Mouse (Mus musculus) liver, embryonic 12.5 days (tissue): Measurements from ENCODE around the gene Ckap2. TPM values are rescaled to one million over a fixed set of nuclear protein-coding genes. Genes with fewer than 3 reads are reported as not detected.

Experiments used
- ATAC-seq: fragments of 200-750 bp; cut with Nextera tagmentation; 2 replicates; pipeline ENCODE4 v1.8.0; 2017; ENCODE audit warnings: moderate number of reproducible peaks, mild to moderate bottlenecking, moderate library complexity
- H3K27ac ChIP-seq: fragments of 300-500 bp; sonication (generic); 2 replicates; pipeline ENCODE4 v1.5.1; 2016; ENCODE audit warnings: mild to moderate bottlenecking
- H3K27me3 ChIP-seq: fragments of 300-500 bp; sonication (generic); replicated peaks from 2 replicates; pipeline ENCODE4 v1.6.1; 2016; ENCODE audit warnings: mild to moderate bottlenecking, moderate library complexity
- H3K36me3 ChIP-seq: fragments of 300-500 bp; sonication (generic); 2 replicates; pipeline ENCODE4 v1.6.1; 2016; ENCODE audit warnings: mild to moderate bottlenecking, moderate library complexity
- H3K4me1 ChIP-seq: fragments of 300-500 bp; sonication (generic); 2 replicates; pipeline ENCODE4 v1.6.1; 2016
- H3K4me2 ChIP-seq: fragments of 300-500 bp; sonication (generic); 2 replicates; pipeline ENCODE4 v1.6.1; 2016; ENCODE audit warnings: mild to moderate bottlenecking, moderate library complexity
- H3K4me3 ChIP-seq: fragments of 300-500 bp; sonication (generic); 2 replicates; pipeline ENCODE4 v1.5.1; 2016; ENCODE audit warnings: mild to moderate bottlenecking, moderate library complexity
- H3K9ac ChIP-seq: fragments of 300-500 bp; sonication (generic); 2 replicates; pipeline ENCODE4 v1.6.1; 2016; ENCODE audit warnings: mild to moderate bottlenecking, moderate library complexity
- H3K9me3 ChIP-seq: fragments of 300-500 bp; sonication (generic); replicated peaks from 2 replicates; pipeline ENCODE4 v1.6.1; 2016; ENCODE audit warnings: mild to moderate bottlenecking, moderate library complexity
- WGBS: fragments of 180-500 bp; shearing (Covaris S2); methylation state at CpG from one replicate; pipeline ENCODE4 v1.1.7; 2016; ENCODE audit not compliant: insufficient replicate concordance; 5-methylcytosine and 5-hydroxymethylcytosine counted together
- polyA plus RNA-seq: library from polyadenylated mRNA; unstranded; fragments of >200 nt; fragmentation: Nextera tagmentation; extraction: Ambion mirVana; gene quantifications from 2 replicates; pipeline ENCODE4 v1.2.1, GENCODE M21; 2016

Gene Ckap2
- polyA plus RNA-seq, 1 experiment from 2014 or later: 27.3 TPM

DNA sequence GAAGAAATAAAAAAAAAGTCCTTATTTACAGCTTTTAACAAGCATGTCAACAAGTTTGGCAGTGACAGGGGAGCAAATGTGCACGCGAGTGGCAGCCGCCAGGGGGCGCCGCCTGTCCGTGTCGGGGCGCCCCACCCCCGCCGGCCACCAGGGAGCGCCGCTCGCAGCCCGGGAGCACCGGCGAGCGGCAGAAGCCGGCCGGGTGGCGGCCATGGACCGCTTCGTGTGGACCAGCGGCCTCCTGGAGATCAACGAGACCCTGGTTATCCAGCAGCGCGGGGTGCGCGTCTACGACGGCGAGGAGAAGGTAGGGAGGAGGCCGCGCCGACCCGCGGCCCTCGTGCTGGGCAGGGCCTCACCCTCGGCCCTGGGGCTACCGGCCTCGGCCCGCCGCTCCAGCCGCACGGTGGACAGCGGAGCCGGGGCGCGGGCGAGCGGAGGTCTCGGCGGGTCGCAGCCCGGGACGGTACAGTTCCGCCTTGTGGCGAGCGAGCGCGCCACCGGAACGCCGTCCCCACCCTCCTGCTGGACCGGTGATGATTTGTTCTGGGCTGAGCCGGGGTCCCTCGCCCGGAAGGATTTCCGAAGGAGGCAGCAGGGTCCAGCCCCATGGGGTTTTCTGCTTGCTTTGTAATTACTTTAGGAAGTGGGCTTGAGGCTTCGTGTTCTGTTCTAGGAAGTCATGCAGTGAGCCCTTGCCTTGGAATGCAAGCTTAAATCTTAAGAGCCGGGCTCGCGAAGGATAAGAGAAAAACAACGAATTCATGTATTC is 7.2 kb upstream of the Ckap2 start, which contains the start of gene Vps36:
TSS of gene Vps36 (plus strand) at position 150 of the 772 bp plus-strand sequence.
- peak within 1 kb of the TSS; percentile 88 for H3K9ac ChIP-seq
- H3K27ac ChIP-seq: peak within 1 kb of the TSS; percentile 90
- H3K36me3 ChIP-seq: peaks cover 5% of the 10 kb centered on the region; the same call in 1 of the 2 replicates
- no peaks in the 10 kb centered on the region for H3K9me3 ChIP-seq
- peaks cover 6% of the 10 kb centered on the region for H3K27me3 ChIP-seq
- peak within 1 kb of the TSS; percentile 82 for H3K4me2 ChIP-seq
- under 1% methylated on average over 73 of the region's 73 CpGs for WGBS
- H3K4me3 ChIP-seq: peak within 1 kb of the TSS; percentile 80
- ATAC-seq: peak; percentile 91
- H3K4me1 ChIP-seq: peaks cover 21% of the 10 kb centered on the region

DNA sequence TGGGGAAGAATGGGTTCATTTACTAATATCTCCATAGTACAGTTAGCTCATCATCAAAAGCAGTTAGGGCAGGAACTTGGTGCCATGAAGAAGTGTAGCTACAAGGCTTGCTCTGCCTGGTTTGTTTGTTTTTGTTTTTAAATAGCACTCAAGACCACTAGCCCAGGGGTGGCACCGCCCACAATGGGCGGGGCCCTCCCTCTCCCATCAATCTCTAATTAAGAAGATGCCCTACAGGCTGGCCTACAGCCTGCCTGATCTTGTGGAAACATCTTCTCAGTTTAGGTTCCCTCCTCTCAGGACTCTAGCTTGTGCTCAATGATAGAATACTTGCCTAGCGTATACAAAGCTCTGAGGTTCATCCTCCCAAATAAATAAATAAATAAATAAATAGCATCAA is 735 bp downstream of the Ckap2 start:
- Histone ChIP-seq H3K4me2 (peak overlapping the region; percentile 85), H3K4me1 (peaks cover 23% of the 10 kb centered on the region), H3K27me3 (peaks cover 6% of the 10 kb centered on the region), H3K27ac (peak overlapping the region; percentile 94), H3K4me3 (peak overlapping the region; percentile 84), H3K9me3 (no peaks in the 10 kb centered on the region), H3K36me3 (no peaks in the 10 kb centered on the region), H3K9ac (peak overlapping the region; percentile 86)
- WGBS: 2% methylated on average over 3 of the region's 3 CpGs
- peak; percentile 78 for ATAC-seq

GRCm38 (mm10) chr8:22175966-22176365 is 9.7 kb downstream of the Ckap2 start:
- Histone ChIP-seq H3K9ac (no peak overlapping the region), H3K36me3 (peaks cover 65% of the 10 kb centered on the region), H3K4me1 (no peaks in the 10 kb centered on the region), H3K9me3 (peaks cover 9% of the 10 kb centered on the region), H3K4me2 (no peak overlapping the region), H3K27ac (no peak overlapping the region), H3K4me3 (no peak overlapping the region), H3K27me3 (no peaks in the 10 kb centered on the region)
- ATAC-seq: no peak
- WGBS: 92% methylated on average over 7 of the region's 7 CpGs

DNA sequence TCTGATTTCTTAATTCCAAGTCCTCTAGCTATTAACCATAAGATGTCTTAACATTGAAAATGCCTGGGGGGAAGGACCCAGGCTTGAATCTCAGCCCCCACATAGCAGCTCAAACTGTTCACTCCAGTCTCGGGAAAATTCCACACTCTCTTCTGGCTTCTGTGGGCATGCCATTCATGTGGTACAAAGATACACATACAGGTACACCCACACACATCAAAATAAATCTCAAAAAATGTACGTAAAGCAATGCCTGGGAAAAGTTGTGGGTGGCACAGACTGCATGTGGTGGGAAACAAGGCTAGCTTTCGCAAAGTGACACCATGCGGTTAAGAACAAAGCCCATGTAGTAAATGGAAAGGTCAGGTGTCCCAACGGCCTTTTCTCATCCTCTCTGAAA is 16.5 kb downstream of the Ckap2 start:
- no peaks in the 10 kb centered on the region for H3K27me3 ChIP-seq
- H3K36me3 ChIP-seq: peaks cover 63% of the 10 kb centered on the region

GRCm38 (mm10) chr8:22166080-22166603 is 19.5 kb downstream of the Ckap2 start, which contains the start of gene Nek3:
TSS of gene Nek3 (minus strand) at chr8:22166435.
- H3K27me3 ChIP-seq: no peaks in the 10 kb centered on the region
- WGBS: under 1% methylated on average over 43 of the region's 43 CpGs
- H3K4me2 ChIP-seq: peak within 1 kb of the TSS; percentile 78
- peak; percentile 97 for ATAC-seq
- H3K36me3 ChIP-seq: peaks cover 42% of the 10 kb centered on the region
- H3K9me3 ChIP-seq: no peaks in the 10 kb centered on the region
- H3K9ac ChIP-seq: peak within 1 kb of the TSS; percentile 67
- H3K27ac ChIP-seq: peak within 1 kb of the TSS; percentile 76
- peaks cover 19% of the 10 kb centered on the region for H3K4me1 ChIP-seq
- H3K4me3 ChIP-seq: peak within 1 kb of the TSS; percentile 64

More for the DNA sequence above, 16.5 kb downstream of the Ckap2 start:
- Histone ChIP-seq H3K4me2 (no peak overlapping the region), H3K9me3 (no peaks in the 10 kb centered on the region), H3K9ac (no peak overlapping the region), H3K4me3 (no peak overlapping the region), H3K4me1 (peaks cover 19% of the 10 kb centered on the region), H3K27ac (no peak overlapping the region)
- WGBS: 88% methylated on average over 5 of the region's 5 CpGs
- no peak for ATAC-seq

GRCm38 (mm10) chr8:22165251-22166079 is 20.2 kb downstream of the Ckap2 start:
- no peaks in the 10 kb centered on the region for H3K9me3 ChIP-seq
- no peaks in the 10 kb centered on the region for H3K27me3 ChIP-seq
- H3K4me3 ChIP-seq: peak overlapping the region; percentile 64
- H3K4me2 ChIP-seq: peak overlapping the region; percentile 78
- ATAC-seq: peak; percentile 40
- H3K27ac ChIP-seq: peak overlapping the region; percentile 76
- peaks cover 19% of the 10 kb centered on the region for H3K4me1 ChIP-seq
- H3K36me3 ChIP-seq: peaks cover 35% of the 10 kb centered on the region
- peak overlapping the region; percentile 67 for H3K9ac ChIP-seq
- whole genome bisulfite sequencing: 49% methylated on average over 10 of the region's 10 CpGs

- no peak for ATAC-seq
These were observed 21.2 kb downstream of the Ckap2 start for GRCm38 (mm10) chr8:22164431-22164830.

DNA sequence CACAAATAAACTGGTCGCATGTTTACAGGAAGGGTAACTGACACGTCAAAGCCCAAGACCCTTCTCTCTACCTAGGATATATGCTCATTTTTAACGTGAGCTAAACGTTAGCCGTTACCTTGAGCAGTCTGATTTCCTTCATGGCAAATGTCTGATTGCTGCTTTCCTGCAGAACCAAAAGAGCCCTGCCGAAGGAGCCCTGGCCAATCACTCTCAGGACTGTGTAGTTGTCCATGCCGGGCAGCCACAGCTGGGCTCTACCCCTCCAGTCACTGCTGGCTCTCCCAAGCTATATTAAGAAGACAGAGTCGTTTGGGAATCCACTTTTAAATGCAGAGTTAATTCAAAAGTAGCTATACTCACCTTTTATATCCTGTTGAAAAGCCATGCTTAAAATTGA is 23.4 kb downstream of the Ckap2 start:
- Histone ChIP-seq H3K4me2 (no peak overlapping the region), H3K9ac (no peak overlapping the region), H3K27me3 (no peaks in the 10 kb centered on the region), H3K9me3 (no peaks in the 10 kb centered on the region), H3K36me3 (peaks cover 12% of the 10 kb centered on the region), H3K4me1 (peaks cover 17% of the 10 kb centered on the region), H3K4me3 (no peak overlapping the region), H3K27ac (no peak overlapping the region)
- ATAC-seq: no peak
- 79% methylated on average over 8 of the region's 8 CpGs for WGBS

More at GRCm38 (mm10) chr8:22164431-22164830, 21.2 kb downstream of the Ckap2 start:
- peaks cover 19% of the 10 kb centered on the region for H3K4me1 ChIP-seq
- no peak overlapping the region for H3K4me2 ChIP-seq
- H3K27me3 ChIP-seq: no peaks in the 10 kb centered on the region
- H3K27ac ChIP-seq: no peak overlapping the region
- 81% methylated on average over 10 of the region's 10 CpGs for WGBS
- H3K4me3 ChIP-seq: no peak overlapping the region
- H3K9ac ChIP-seq: no peak overlapping the region
- no peaks in the 10 kb centered on the region for H3K9me3 ChIP-seq
- peaks cover 32% of the 10 kb centered on the region for H3K36me3 ChIP-seq

- no peaks in the 10 kb centered on the region for H3K4me1 ChIP-seq
- no peak overlapping the region for H3K4me3 ChIP-seq
- H3K27ac ChIP-seq: no peak overlapping the region
- H3K36me3 ChIP-seq: 0 out of 2 replicates have a peak, but pooled peaks cover 3% of the 10 kb centered on the region
- no peaks in the 10 kb centered on the region for H3K27me3 ChIP-seq
- no peak overlapping the region for H3K9ac ChIP-seq
- 74% methylated on average over 3 of the region's 3 CpGs for WGBS
- H3K4me2 ChIP-seq: no peak overlapping the region
- ATAC-seq: no peak
- no peaks in the 10 kb centered on the region for H3K9me3 ChIP-seq
These were observed 35.3 kb downstream of the Ckap2 start for GRCm38 (mm10) chr8:22150345-22150663.

GRCm38 (mm10) chr8:22149643-22150344 is 35.8 kb downstream of the Ckap2 start:
- no peak for ATAC-seq
- no peak overlapping the region for H3K4me3 ChIP-seq
- H3K9ac ChIP-seq: no peak overlapping the region
- H3K27ac ChIP-seq: no peak overlapping the region
- H3K36me3 ChIP-seq: 0 out of 2 replicates have a peak, but pooled peaks cover 3% of the 10 kb centered on the region
- no peaks in the 10 kb centered on the region for H3K27me3 ChIP-seq
- peaks cover 1% of the 10 kb centered on the region; the same call in 1 of the 2 replicates for H3K4me1 ChIP-seq
- no peaks in the 10 kb centered on the region for H3K9me3 ChIP-seq
- H3K4me2 ChIP-seq: no peak overlapping the region
- WGBS: 83% methylated on average over 11 of the region's 11 CpGs

DNA sequence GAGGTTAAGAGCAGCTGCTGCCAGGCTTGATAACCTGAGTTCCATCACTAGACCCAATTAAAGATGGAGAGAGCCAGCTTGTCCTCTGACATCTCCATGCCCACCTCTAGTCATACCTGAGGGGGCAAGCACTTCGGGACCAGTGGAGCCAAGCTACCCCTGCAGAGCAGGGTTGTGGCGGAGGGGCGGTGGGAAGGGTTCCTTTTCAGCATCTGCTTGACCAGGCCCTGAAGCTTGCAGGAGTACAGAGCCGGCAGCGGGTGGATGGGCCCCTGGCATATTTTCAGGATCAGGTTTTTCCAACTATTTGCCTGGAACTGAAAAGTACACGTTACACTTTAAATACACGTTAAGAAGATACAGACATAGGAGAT is 37.3 kb downstream of the Ckap2 start:
- no peaks in the 10 kb centered on the region for H3K27me3 ChIP-seq
- no peak overlapping the region for H3K4me2 ChIP-seq
- H3K9ac ChIP-seq: no peak overlapping the region
- no peak overlapping the region for H3K4me3 ChIP-seq
- H3K9me3 ChIP-seq: no peaks in the 10 kb centered on the region
- 82% methylated on average over 7 of the region's 7 CpGs for WGBS
- H3K36me3 ChIP-seq: no peaks in the 10 kb centered on the region
- peaks cover 16% of the 10 kb centered on the region for H3K4me1 ChIP-seq
- H3K27ac ChIP-seq: no peak overlapping the region
- ATAC-seq: no peak
